Mouse (Mus musculus): ENCODE data around the gene Ccng2. TPM values are rescaled to one million over a fixed set of nuclear protein-coding genes. Genes with fewer than 3 reads are reported as not detected.

Ccng2 gene
- polyA plus RNA-seq, 1 experiment from 2014 or later, result 141 TPM

DNA sequence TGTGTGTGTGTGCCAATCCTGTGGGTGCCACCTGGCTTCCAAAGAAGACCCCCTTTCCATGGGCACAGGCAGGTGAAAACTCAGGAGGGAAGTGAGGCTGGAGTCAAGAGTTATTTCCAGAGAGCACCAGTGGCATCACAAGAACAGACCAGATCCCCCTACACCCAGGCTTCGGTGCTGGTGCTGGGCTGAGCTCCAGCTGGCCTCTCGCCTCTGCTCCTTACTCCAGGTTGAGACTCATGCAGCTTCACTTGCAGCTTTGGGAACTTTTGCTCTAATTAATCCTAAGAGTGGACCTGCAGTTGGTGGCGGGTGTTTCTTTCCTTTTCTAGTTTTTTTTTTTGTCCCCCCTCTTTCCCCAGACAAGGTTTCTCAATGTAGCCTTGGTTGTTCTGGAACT lies 30.3 kb downstream of the Ccng2 start:
- ATAC-seq, result no peak
- Histone ChIP-seq H3K27ac (no peak overlapping the region), H3K27me3 (no peaks in the 10 kb centered on the region), H3K36me3 (ENCODE audit: poor library complexity, severe bottlenecking) (no peaks in the 10 kb centered on the region), H3K4me3 (no peak overlapping the region), H3K9ac (no peak overlapping the region), H3K4me1 (no peaks in the 10 kb centered on the region), H3K9me3 (replicated peaks) (no peaks in the 10 kb centered on the region; the same call in 1 of the 2 replicates), H3K4me2 (no peak overlapping the region)
- 85% methylated on average over 3 of the region's 3 CpGs for WGBS

DNA sequence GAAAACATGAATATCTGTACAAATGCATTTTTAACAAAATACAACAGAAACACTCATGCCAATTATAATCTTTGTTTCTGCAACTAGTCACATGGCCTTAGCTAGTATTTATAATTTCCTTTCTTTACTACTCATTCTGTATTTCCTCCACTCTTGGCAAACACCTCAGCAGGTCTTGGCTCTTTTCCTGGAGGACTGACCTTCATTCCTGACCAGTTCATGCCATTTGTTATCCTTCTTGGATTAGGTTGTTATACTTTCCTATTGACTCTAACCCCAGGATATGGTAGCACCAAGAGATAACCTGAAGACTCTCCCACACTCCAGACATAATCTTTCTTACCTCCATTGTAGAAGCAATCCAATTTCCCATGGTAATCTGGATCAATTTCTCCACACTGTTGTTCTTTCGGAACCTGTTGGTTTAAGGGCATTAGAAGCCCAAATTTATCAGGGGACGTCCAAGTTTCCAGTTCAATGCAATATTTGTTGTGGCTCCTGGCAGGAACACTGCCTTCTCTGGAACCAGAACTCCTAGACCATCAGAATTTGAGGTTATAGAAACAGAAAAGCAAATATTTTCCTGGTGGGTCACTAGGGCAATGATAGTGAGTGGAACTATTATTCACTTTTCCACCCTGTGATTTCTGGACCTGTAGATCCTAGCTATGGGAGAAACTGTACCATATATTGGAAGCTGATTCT lies 38.2 kb downstream of the Ccng2 start:
- no peaks in the 10 kb centered on the region for H3K27me3 ChIP-seq
- no peaks in the 10 kb centered on the region for H3K36me3 ChIP-seq (ENCODE audit: poor library complexity, severe bottlenecking)
- H3K4me2 ChIP-seq, result no peak overlapping the region
- no peak overlapping the region for H3K9ac ChIP-seq
- no peak overlapping the region for H3K27ac ChIP-seq
- 84% methylated on average over 2 of the region's 2 CpGs for WGBS
- ATAC-seq, result no peak
- no peaks in the 10 kb centered on the region for H3K4me1 ChIP-seq
- no peaks in the 10 kb centered on the region for H3K9me3 ChIP-seq (replicated peaks)
- H3K4me3 ChIP-seq, result no peak overlapping the region

DNA sequence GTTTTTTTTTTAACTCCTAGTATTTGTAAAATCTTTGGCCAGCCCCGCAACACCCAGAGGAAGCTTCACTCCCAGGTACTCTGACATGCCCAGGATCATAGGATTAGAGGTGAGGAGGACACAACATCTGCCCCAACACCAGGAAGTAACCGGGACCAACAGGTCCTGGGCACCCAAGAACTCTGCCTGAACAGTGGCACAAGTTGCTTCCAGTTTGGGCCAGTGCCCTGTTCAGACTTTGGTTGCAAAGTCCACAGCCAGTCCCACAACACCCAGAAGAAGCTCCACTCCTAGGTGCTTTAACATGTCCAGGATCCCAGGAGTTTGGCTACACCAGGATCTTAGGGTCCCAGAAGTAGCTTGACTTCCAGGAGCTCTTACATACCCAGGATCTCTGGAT lies 41.9 kb downstream of the Ccng2 start:
- 79% methylated on average over 2 of the region's 2 CpGs for WGBS
- H3K36me3 ChIP-seq (ENCODE audit: poor library complexity, severe bottlenecking), result no peaks in the 10 kb centered on the region

GRCm38 (mm10) chr5:93323320-93324001 lies 56.4 kb downstream of the Ccng2 start:
- Histone ChIP-seq H3K4me2 (no peak overlapping the region), H3K27me3 (no peaks in the 10 kb centered on the region), H3K27ac (no peak overlapping the region), H3K36me3 (ENCODE audit: poor library complexity, severe bottlenecking) (no peaks in the 10 kb centered on the region), H3K9me3 (replicated peaks) (no peaks in the 10 kb centered on the region), H3K9ac (no peak overlapping the region), H3K4me3 (no peak overlapping the region), H3K4me1 (no peaks in the 10 kb centered on the region)
- ATAC-seq, result no peak
- 59% methylated on average over 1 of the region's 1 CpGs for WGBS

More for the DNA sequence above, 41.9 kb downstream of the Ccng2 start:
- no peak overlapping the region for H3K4me2 ChIP-seq
- no peak overlapping the region for H3K9ac ChIP-seq
- H3K4me3 ChIP-seq, result no peak overlapping the region
- H3K9me3 ChIP-seq (replicated peaks), result no peaks in the 10 kb centered on the region
- H3K27ac ChIP-seq, result no peak overlapping the region
- no peaks in the 10 kb centered on the region for H3K4me1 ChIP-seq
- H3K27me3 ChIP-seq, result no peaks in the 10 kb centered on the region
- ATAC-seq, result no peak

Other genes starting within 250 kb of the Ccng2 start
- not detected in 2 replicates for gene Sowahb, start 222.2 kb upstream of the Ccng2 start, polyA plus RNA-seq (2015; fragmentation: Nextera tagmentation; extraction: Ambion mirVana)
- gene Sept11, start 173.8 kb upstream of the Ccng2 start, polyA plus RNA-seq (2015; fragmentation: Nextera tagmentation; extraction: Ambion mirVana), result 201 and 207 TPM in 2 replicates
- gene Ccni, start 60.8 kb upstream of the Ccng2 start, polyA plus RNA-seq (2015; fragmentation: Nextera tagmentation; extraction: Ambion mirVana), result 161 and 183 TPM in 2 replicates
- 2.3 and 3.0 TPM in 2 replicates for gene 2010109A12Rik, start 60.7 kb upstream of the Ccng2 start, polyA plus RNA-seq (2015; fragmentation: Nextera tagmentation; extraction: Ambion mirVana)

All from forebrain, embryonic 13.5 days (tissue).